Mouse (Mus musculus) heart, postnatal 0 days (tissue): ENCODE measurements around the gene A930004D18Rik.

ENCODE experiments used
- CTCF ChIP-seq: IDR thresholded peaks from 2 replicates; pipeline ENCODE4 v1.5.1; 2016; ENCODE audit warnings: antibody characterized with exemption, control low read depth, low read depth
- EP300 ChIP-seq: IDR thresholded peaks from 2 replicates; pipeline ENCODE4 v1.6.1; 2016; ENCODE audit warnings: antibody characterized with exemption, low read depth

DNA sequence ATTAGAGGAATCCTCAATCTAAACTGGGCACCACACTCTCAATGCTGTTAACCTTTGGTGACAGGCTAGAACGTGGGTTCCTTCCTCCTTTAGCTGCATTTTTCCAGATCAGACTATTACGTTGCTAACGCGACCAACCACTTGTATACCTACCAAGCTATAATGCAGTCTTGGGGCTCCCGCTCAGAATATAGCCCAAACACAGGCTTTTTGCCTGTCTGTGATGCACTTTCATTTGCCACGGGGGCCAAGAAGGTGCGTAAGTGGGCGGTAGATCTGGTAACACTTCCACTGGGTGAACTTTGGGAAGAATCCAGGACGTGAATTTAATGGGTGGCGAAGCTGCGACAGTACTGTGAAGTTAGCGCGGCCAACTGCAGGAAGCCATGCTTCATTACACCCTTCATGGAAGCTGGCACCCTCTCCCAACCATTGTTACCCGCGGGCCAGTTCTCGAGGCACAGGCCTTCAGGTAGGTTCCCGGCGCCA, 26.3 kb upstream of the A930004D18Rik start:
- TF ChIP-seq CTCF (no peak), EP300 (no peak)
